Mouse (Mus musculus) kidney, postnatal 0 days (tissue): ENCODE data around the gene Kcnd2. TPM values are rescaled to one million over a fixed set of nuclear protein-coding genes. Genes with fewer than 3 reads are reported as not detected.

ENCODE experiments used
- ATAC-seq: fragments of 200-750 bp; cut with Nextera tagmentation; replicated peaks from 2 replicates; pipeline ENCODE4 v1.8.0; 2017; ENCODE audit warnings: low read depth, moderate number of reproducible peaks, moderate TSS enrichment, moderate library complexity; ENCODE audit not compliant: low FRiP score
- DNase-seq: peaks from one replicate; pipeline ENCODE4 v3.0.0-alpha.2; 2016; ENCODE audit warnings: low spot score
- H3K27ac ChIP-seq: fragments of 300-500 bp; sonication (generic); 2 replicates; pipeline ENCODE4 v1.5.1; 2014; ENCODE audit warnings: mild to moderate bottlenecking
- H3K27me3 ChIP-seq: fragments of 300-500 bp; sonication (generic); 2 replicates; pipeline ENCODE4 v1.6.1; 2014; ENCODE audit warnings: low read length, mixed read lengths; ENCODE audit not compliant: insufficient read depth
- H3K36me3 ChIP-seq: fragments of 300-500 bp; sonication (generic); 2 replicates; pipeline ENCODE4 v1.6.1; 2014; ENCODE audit warnings: low read length, mixed read lengths; ENCODE audit not compliant: insufficient read depth
- H3K4me1 ChIP-seq: fragments of 300-500 bp; sonication (generic); replicated peaks from 2 replicates; pipeline ENCODE4 v1.6.1; 2014; ENCODE audit warnings: antibody characterized with exemption, low read length, mixed read lengths; ENCODE audit not compliant: insufficient read depth
- H3K4me2 ChIP-seq: fragments of 300-500 bp; sonication (generic); 2 replicates; pipeline ENCODE4 v1.6.1; 2014; ENCODE audit warnings: mild to moderate bottlenecking, low read length, moderate library complexity, mixed read lengths
- H3K4me3 ChIP-seq: fragments of 300-500 bp; sonication (generic); replicated peaks from 2 replicates; pipeline ENCODE4 v1.5.1; 2014; ENCODE audit warnings: low read depth, low read length
- H3K9ac ChIP-seq: fragments of 300-500 bp; sonication (generic); 2 replicates; pipeline ENCODE4 v1.6.1; 2014; ENCODE audit warnings: low read depth, low read length
- H3K9me3 ChIP-seq: fragments of 300-500 bp; sonication (generic); replicated peaks from 2 replicates; pipeline ENCODE4 v1.6.1; 2016; ENCODE audit warnings: low read length, inconsistent platforms, mixed read lengths
- CTCF ChIP-seq: IDR thresholded peaks from 2 replicates; pipeline ENCODE4 v1.5.1; 2016; ENCODE audit warnings: antibody characterized with exemption, low read depth, mild to moderate bottlenecking, moderate library complexity
- WGBS: fragments of 180-500 bp; shearing (Covaris S2); extraction: QIAGEN DNeasy Blood & Tissue Kit; methylation state at CpG from one replicate; pipeline ENCODE4 v1.1.7; 2014; 5-methylcytosine and 5-hydroxymethylcytosine counted together
- polyA plus RNA-seq: library from polyadenylated mRNA; unstranded; fragments of >200 nt; fragmentation: Nextera tagmentation; extraction: Ambion mirVana; gene quantifications from 2 replicates; pipeline ENCODE4 v1.2.1, GENCODE M21; 2015

Gene Kcnd2
- polyA plus RNA-seq, 1 experiment from 2014 or later, result 1.9 TPM

GRCm38 (mm10) chr6:21701131-21701530 lies 485.8 kb downstream of the Kcnd2 start:
- H3K9me3 ChIP-seq, result no peaks in the 10 kb centered on the region
- H3K27me3 ChIP-seq, result no peaks in the 10 kb centered on the region
- no peak overlapping the region for H3K9ac ChIP-seq
- DNase-seq, result no peak
- H3K27ac ChIP-seq, result no peak overlapping the region
- H3K4me3 ChIP-seq, result no peak overlapping the region
- 48% methylated on average over 6 of the region's 6 CpGs for WGBS
- no peaks in the 10 kb centered on the region for H3K36me3 ChIP-seq
- H3K4me2 ChIP-seq, result no peak overlapping the region
- no peak for TF ChIP-seq CTCF
- no peaks in the 10 kb centered on the region for H3K4me1 ChIP-seq
- ATAC-seq, result no peak

- H3K4me1 ChIP-seq, result no peaks in the 10 kb centered on the region
- H3K27ac ChIP-seq, result no peak overlapping the region
- DNase-seq (peak; percentile 76), ATAC-seq (no peak)
- no peaks in the 10 kb centered on the region for H3K9me3 ChIP-seq
- H3K36me3 ChIP-seq, result no peaks in the 10 kb centered on the region
- WGBS, result 19% methylated on average over 3 of the region's 3 CpGs
- TF ChIP-seq CTCF, result peak; percentile 77
- no peak overlapping the region for H3K4me3 ChIP-seq
- no peak overlapping the region for H3K4me2 ChIP-seq
- no peaks in the 10 kb centered on the region for H3K27me3 ChIP-seq
- H3K9ac ChIP-seq, result no peak overlapping the region
Measured at GRCm38 (mm10) chr6:21709228-21709627, 493.9 kb downstream of the Kcnd2 start.

GRCm38 (mm10) chr6:21719121-21719520 lies 503.8 kb downstream of the Kcnd2 start:
- DNase-seq, result no peak
- H3K9me3 ChIP-seq, result no peaks in the 10 kb centered on the region

GRCm38 (mm10) chr6:21722238-21722637 lies 506.9 kb downstream of the Kcnd2 start:
- Histone ChIP-seq H3K4me2 (no peak overlapping the region), H3K36me3 (no peaks in the 10 kb centered on the region), H3K27ac (no peak overlapping the region), H3K4me1 (no peaks in the 10 kb centered on the region), H3K9ac (no peak overlapping the region), H3K9me3 (no peaks in the 10 kb centered on the region), H3K27me3 (no peaks in the 10 kb centered on the region), H3K4me3 (no peak overlapping the region)
- DNase-seq, result no peak
- no peak for ATAC-seq
- WGBS, result 75% methylated on average over 10 of the region's 10 CpGs
- TF ChIP-seq CTCF, result no peak

More at GRCm38 (mm10) chr6:21719121-21719520, 503.8 kb downstream of the Kcnd2 start:
- no peak for TF ChIP-seq CTCF
- ATAC-seq, result no peak
- Histone ChIP-seq H3K4me1 (no peaks in the 10 kb centered on the region), H3K9ac (no peak overlapping the region), H3K36me3 (no peaks in the 10 kb centered on the region), H3K4me3 (no peak overlapping the region), H3K27ac (no peak overlapping the region), H3K27me3 (no peaks in the 10 kb centered on the region), H3K4me2 (no peak overlapping the region)
- WGBS, result 83% methylated on average over 1 of the region's 1 CpGs

- WGBS, result 60% methylated on average over 2 of the region's 2 CpGs
- no peak for TF ChIP-seq CTCF
- DNase-seq, result peak; percentile 9
- Histone ChIP-seq H3K4me3 (no peak overlapping the region), H3K4me2 (no peak overlapping the region), H3K4me1 (no peaks in the 10 kb centered on the region), H3K27ac (no peak overlapping the region), H3K36me3 (no peaks in the 10 kb centered on the region), H3K27me3 (no peaks in the 10 kb centered on the region), H3K9ac (no peak overlapping the region), H3K9me3 (no peaks in the 10 kb centered on the region)
- ATAC-seq, result no peak
Measured at GRCm38 (mm10) chr6:21740606-21741005, 525.3 kb downstream of the Kcnd2 start.

- WGBS, result 21% methylated on average over 3 of the region's 3 CpGs
- no peaks in the 10 kb centered on the region for H3K36me3 ChIP-seq
- no peaks in the 10 kb centered on the region for H3K27me3 ChIP-seq
- H3K4me2 ChIP-seq, result no peak overlapping the region
- H3K4me1 ChIP-seq, result no peaks in the 10 kb centered on the region
- DNase-seq (peak; percentile 88), ATAC-seq (no peak; the same call in 1 of the 2 replicates)
- H3K27ac ChIP-seq, result no peak overlapping the region
- H3K9me3 ChIP-seq, result no peaks in the 10 kb centered on the region
- H3K9ac ChIP-seq, result no peak overlapping the region
- no peak for TF ChIP-seq CTCF
- H3K4me3 ChIP-seq, result no peak overlapping the region
Measured at GRCm38 (mm10) chr6:21744615-21745266, 529.4 kb downstream of the Kcnd2 start.

- no peak for TF ChIP-seq CTCF
- no peak for ATAC-seq
Measured at GRCm38 (mm10) chr6:21747536-21747935, 532.2 kb downstream of the Kcnd2 start.

More at GRCm38 (mm10) chr6:21747536-21747935, 532.2 kb downstream of the Kcnd2 start:
- H3K27ac ChIP-seq, result no peak overlapping the region
- H3K9me3 ChIP-seq, result no peaks in the 10 kb centered on the region
- WGBS, result 81% methylated on average over 1 of the region's 1 CpGs
- H3K4me2 ChIP-seq, result no peak overlapping the region
- no peak for DNase-seq
- H3K4me3 ChIP-seq, result no peak overlapping the region
- H3K4me1 ChIP-seq, result no peaks in the 10 kb centered on the region
- no peaks in the 10 kb centered on the region for H3K36me3 ChIP-seq
- no peak overlapping the region for H3K9ac ChIP-seq
- no peaks in the 10 kb centered on the region for H3K27me3 ChIP-seq
